Mouse (Mus musculus): ENCODE data around the gene Zbed4. TPM values are rescaled to one million over a fixed set of nuclear protein-coding genes. Genes with fewer than 3 reads are reported as not detected.
"Not testable (repeated sequence)": the region's sequence is repeated elsewhere in the genome, so short reads cannot be mapped to it uniquely, and the experiment has no call there.

The Zbed4 gene
- total RNA-seq, 2 experiments from 2014 or later = 10.9 to 12.6 TPM

GRCm38 (mm10) chr15:88799950-88800371 is 48.5 kb downstream of the Zbed4 start:
- intact Hi-C loops (cut with DNase I) = no loop called here
- no peak for DNase-seq

- intact Hi-C loops (cut with DNase I) = no loop called here
- no peak for DNase-seq
These were observed 49.5 kb downstream of the Zbed4 start for GRCm38 (mm10) chr15:88800921-88801354.

GRCm38 (mm10) chr15:88801903-88802302 is 50.4 kb downstream of the Zbed4 start:
- intact Hi-C loops (cut with DNase I) = no loop called here
- no peak for DNase-seq

- no peak for DNase-seq
- intact Hi-C loops (cut with DNase I) = no loop called here
These were observed 50.9 kb downstream of the Zbed4 start for GRCm38 (mm10) chr15:88802348-88802747.

GRCm38 (mm10) chr15:88808121-88808520 is 56.7 kb downstream of the Zbed4 start:
- intact Hi-C loops (cut with DNase I) = no loop called here
- DNase-seq = no peak

- intact Hi-C loops (cut with DNase I) = loop anchor here (10.0 kb wide), 1 partner anchor 504 kb away; the partner anchor contains the start of gene Sbf1
- DNase-seq = no peak
These were observed 58.9 kb downstream of the Zbed4 start for GRCm38 (mm10) chr15:88810369-88810768.

- intact Hi-C loops (cut with DNase I) = loop anchor here (10.0 kb wide), 1 partner anchor 502 kb away; the partner anchor contains the start of gene Sbf1
- DNase-seq = no peak
These were observed 61.8 kb downstream of the Zbed4 start for GRCm38 (mm10) chr15:88813262-88813661.

- not testable (repeated sequence) for DNase-seq
- intact Hi-C loops (cut with DNase I) = loop anchor here (10.0 kb wide), 1 partner anchor 501 kb away; the partner anchor contains the start of gene Sbf1
These were observed 62.4 kb downstream of the Zbed4 start for GRCm38 (mm10) chr15:88813873-88814272.

- no peak for DNase-seq
- intact Hi-C loops (cut with DNase I) = loop anchor here (5.0 to 10.0 kb wide), 2 partner anchors 62 to 500 kb away; partner anchors contain the start of genes Sbf1 and Zbed4
These were observed 63.1 kb downstream of the Zbed4 start for GRCm38 (mm10) chr15:88814411-88815047.

GRCm38 (mm10) chr15:88815196-88815700 is 63.8 kb downstream of the Zbed4 start:
- no peak for DNase-seq
- intact Hi-C loops (cut with DNase I) = loop anchor here (5.0 to 10.0 kb wide), 2 partner anchors 63 to 500 kb away; partner anchors contain the start of genes Sbf1 and Zbed4

GRCm38 (mm10) chr15:88819026-88819905 is 67.8 kb downstream of the Zbed4 start, which contains the start of the genes Alg12 and Creld2:
Alg12 (minus strand) TSS chr15:88819318.
Creld2 (plus strand) TSS chr15:88819646.
- intact Hi-C loops (cut with DNase I) = loop anchor here (5.0 to 10.0 kb wide), 2 partner anchors 67 to 496 kb away; partner anchors contain the start of genes Sbf1 and Zbed4
- DNase-seq = peak; percentile 100

- DNase-seq = peak in 1 of 2 experiments; percentile 22
These were observed 68.4 kb downstream of the Zbed4 start for GRCm38 (mm10) chr15:88819906-88820303.

GRCm38 (mm10) chr15:88821403-88821802 is 69.9 kb downstream of the Zbed4 start:
- DNase-seq = no peak
- intact Hi-C loops (cut with DNase I) = no loop called here

More at GRCm38 (mm10) chr15:88819906-88820303, 68.4 kb downstream of the Zbed4 start:
- intact Hi-C loops (cut with DNase I) = loop anchor here (5.0 to 10.0 kb wide), 2 partner anchors 68 to 495 kb away; partner anchors contain the start of genes Sbf1 and Zbed4

GRCm38 (mm10) chr15:88822513-88822912 is 71.1 kb downstream of the Zbed4 start:
- no peak for DNase-seq
- intact Hi-C loops (cut with DNase I) = no loop called here

GRCm38 (mm10) chr15:88823376-88823775 is 71.9 kb downstream of the Zbed4 start:
- intact Hi-C loops (cut with DNase I) = no loop called here
- DNase-seq = no peak

GRCm38 (mm10) chr15:88827466-88827865 is 76.0 kb downstream of the Zbed4 start:
- intact Hi-C loops (cut with DNase I) = loop anchor here (5.0 kb wide), 2 partner anchors 170 to 250 kb away; partner anchors contain the start of gene Trabd
- no peak for DNase-seq

- intact Hi-C loops (cut with DNase I) = loop anchor here (1.0 to 5.0 kb wide), 4 partner anchors 48 to 249 kb away; partner anchors contain the start of gene Trabd
- peak; percentile 80 to 87 for DNase-seq
These were observed 76.7 kb downstream of the Zbed4 start for GRCm38 (mm10) chr15:88827991-88828799.

- intact Hi-C loops (cut with DNase I) = loop anchor here (1.0 to 5.0 kb wide), 4 partner anchors 47 to 248 kb away; partner anchors contain the start of gene Trabd
- DNase-seq = peak; percentile 93 to 96
These were observed 77.6 kb downstream of the Zbed4 start for GRCm38 (mm10) chr15:88828800-88829705.
